Mouse (Mus musculus) limb, embryonic 13.5 days (tissue): ENCODE results near the gene Zrsr2. TPM values are rescaled to one million over a fixed set of nuclear protein-coding genes. Genes with fewer than 3 reads are reported as not detected.

Experiments used
- polyA plus RNA-seq: library from polyadenylated mRNA; unstranded; fragments of >200 nt; fragmentation: Nextera tagmentation; extraction: Ambion mirVana; gene quantifications from 2 replicates; pipeline ENCODE4 v1.2.1, GENCODE M21; 2015

Zrsr2 gene
- polyA plus RNA-seq, 1 experiment from 2014 or later = 66.5 TPM

Other genes with a start within 250 kb of the Zrsr2 start
- gene Rnf138rt1, start 197.3 kb downstream of the Zrsr2 start, polyA plus RNA-seq = 0.17 and 0.47 TPM in 2 replicates
- gene Ap1s2, start 49.6 kb downstream of the Zrsr2 start, polyA plus RNA-seq = 29.2 and 30.5 TPM in 2 replicates
- 1.0 TPM in 2 replicates for gene Car5b, start 69.3 kb upstream of the Zrsr2 start, polyA plus RNA-seq
- 27.8 and 29.0 TPM in 2 replicates for gene Siah1b, start 117.8 kb upstream of the Zrsr2 start, polyA plus RNA-seq
- 0.19 TPM in 1 of 2 replicates, not detected in the other for gene Cltrn, start 130.2 kb upstream of the Zrsr2 start, polyA plus RNA-seq
- gene Ace2, start 180.7 kb upstream of the Zrsr2 start, polyA plus RNA-seq = 0.60 and 1.1 TPM in 2 replicates